Mouse (Mus musculus): ENCODE measurements at regions not wholly inside any gene's neighbourhood (a gene's known extent, or its start where the extent isn't known, plus 50 kb on each side); places are given as distances from the start of the nearest gene placed in this dataset.
"Not testable (repeated sequence)": the region's sequence is repeated elsewhere in the genome, so short reads cannot be mapped to it uniquely, and the experiment has no call there.

- no peak for DNase-seq
These were observed 328.4 kb upstream of the Tmc3 start for GRCm38 (mm10) chr7:83256236-83256784.

- DNase-seq = no peak
These were observed 326.3 kb upstream of the Tmc3 start for GRCm38 (mm10) chr7:83258363-83258916.

DNA sequence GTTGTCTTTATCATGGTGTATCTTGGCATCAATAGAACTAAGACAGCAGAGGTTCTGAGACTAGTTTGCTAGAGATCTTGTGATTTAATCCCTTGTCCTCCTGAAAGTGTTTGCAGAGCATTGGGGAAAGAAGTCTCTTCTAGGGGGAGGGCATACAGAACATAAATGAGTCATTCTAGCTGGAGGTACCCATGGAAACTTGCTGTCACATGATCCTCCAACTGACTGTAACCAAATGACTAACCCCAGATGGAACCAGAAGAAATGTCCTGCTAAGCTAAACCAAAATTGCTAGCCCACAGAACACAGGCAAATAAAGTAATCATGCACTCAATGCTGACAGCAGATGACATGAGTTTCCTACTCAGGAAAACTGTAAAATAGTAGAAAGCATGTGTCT is 323.2 kb upstream of the Tmc3 start:
- DNase-seq = no peak

- no peak for DNase-seq
These were observed 294.6 kb upstream of the Tmc3 start for GRCm38 (mm10) chr7:83289915-83290773.

DNA sequence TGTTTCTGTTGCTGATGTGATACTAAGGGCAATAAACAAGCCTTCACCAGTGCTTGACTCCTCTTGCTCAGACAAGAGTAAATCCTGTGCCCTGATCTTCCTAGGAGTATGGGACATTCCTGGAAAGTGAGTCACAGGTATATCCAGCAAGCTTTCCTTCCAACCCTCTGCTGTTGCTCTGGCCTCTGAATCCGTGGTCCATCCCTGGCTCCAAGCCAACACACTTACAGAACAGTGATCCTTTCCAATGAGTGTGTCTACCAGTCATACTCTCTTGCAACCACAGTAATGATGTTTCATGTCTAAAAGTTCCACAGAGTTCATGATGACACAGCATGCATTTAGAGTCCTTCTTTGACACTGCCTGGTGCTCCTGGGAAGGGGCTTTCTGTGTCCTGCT is 277.6 kb upstream of the Tmc3 start:
- peak in 1 of 2 experiments; percentile 7 for DNase-seq

GRCm38 (mm10) chr7:83312172-83312571 is 272.6 kb upstream of the Tmc3 start:
- DNase-seq = no peak

- no peak for DNase-seq
These were observed 254.8 kb upstream of the Tmc3 start for GRCm38 (mm10) chr7:83329809-83330412.

DNA sequence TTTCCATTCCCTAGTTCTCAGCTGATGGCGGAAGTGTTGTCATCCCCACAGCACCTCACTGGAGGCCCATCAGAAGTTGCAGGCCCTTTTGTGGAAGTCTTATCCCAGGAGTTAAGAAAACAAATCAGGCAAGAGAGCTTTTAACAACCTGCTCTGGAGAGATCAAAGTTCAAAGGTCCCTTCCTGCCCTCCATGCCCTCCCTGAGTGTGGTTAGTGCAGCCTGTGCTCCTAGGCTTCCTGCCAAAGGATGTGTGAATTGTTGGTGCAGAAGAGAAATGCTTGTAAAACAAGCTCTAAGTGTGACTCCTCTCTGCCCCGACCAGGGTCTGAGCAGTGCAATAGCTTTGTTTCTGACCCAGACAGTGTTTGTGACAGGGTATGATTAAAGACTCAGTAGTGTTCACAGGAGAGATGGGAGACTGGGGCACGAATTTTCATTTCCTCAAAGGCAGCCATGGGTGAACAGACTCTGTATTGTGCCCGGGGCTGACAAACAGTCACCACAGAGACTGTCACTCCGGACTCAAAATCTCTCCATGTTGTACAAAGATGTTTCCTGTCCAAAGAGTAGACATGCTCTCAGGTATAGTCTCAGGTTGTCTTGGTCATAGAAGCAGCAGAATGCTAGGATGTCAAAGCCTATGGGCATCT is 237.5 kb upstream of the Tmc3 start:
- DNase-seq = no peak

DNA sequence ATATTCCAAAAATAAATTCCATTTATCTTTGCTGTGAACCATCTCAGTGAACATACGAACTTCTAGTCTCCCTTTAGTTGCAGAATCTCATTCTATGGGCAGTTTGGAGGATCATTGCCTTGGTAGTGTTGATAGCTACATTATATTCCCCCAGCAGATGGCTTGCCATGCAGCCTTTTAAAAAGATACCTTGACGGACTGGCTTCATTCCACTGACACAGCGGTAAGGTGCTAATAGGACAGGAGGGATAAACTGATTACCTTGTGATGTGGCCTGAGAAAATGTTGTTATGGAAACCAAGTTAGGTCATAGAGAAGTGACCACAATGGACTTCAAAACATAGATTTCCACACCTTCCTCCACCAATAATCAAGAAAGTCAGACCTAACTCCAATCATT is 215.5 kb upstream of the Tmc3 start:
- peak; percentile 68 to 70 for DNase-seq

- DNase-seq = peak; percentile 72 to 77
These were observed 215.1 kb upstream of the Tmc3 start for GRCm38 (mm10) chr7:83369605-83370004.

GRCm38 (mm10) chr7:83376826-83377225 is 207.9 kb upstream of the Tmc3 start:
- no peak for DNase-seq

GRCm38 (mm10) chr7:83381381-83382181 is 203.1 kb upstream of the Tmc3 start:
- DNase-seq = no peak

DNA sequence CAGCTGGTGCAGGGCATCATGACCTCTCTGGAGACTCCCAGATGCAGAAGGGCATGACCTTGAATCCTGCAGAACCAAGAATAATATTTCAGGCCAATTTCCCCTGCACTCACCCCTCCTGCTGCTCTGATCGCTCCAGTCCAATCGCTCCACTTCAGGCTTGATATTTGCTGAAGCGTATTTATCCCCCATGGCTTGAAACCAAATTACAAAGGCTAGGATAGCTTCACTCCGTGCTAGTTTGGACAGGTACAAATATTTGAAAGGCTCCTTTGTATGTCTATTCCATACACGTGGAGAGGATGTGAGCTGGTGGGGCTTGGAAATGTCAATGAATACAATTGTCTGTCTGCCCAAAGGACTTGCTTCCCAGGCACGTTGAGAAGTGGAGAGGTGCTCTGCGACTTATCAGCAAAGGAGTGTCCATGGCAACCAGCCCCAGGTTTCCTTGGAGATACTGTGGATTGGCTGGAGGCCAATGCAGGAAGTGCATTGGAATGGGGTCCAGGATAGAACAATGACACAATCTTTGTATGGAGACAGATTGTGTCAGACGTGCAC is 201.8 kb upstream of the Tmc3 start:
- peak; percentile 66 to 71 for DNase-seq

DNA sequence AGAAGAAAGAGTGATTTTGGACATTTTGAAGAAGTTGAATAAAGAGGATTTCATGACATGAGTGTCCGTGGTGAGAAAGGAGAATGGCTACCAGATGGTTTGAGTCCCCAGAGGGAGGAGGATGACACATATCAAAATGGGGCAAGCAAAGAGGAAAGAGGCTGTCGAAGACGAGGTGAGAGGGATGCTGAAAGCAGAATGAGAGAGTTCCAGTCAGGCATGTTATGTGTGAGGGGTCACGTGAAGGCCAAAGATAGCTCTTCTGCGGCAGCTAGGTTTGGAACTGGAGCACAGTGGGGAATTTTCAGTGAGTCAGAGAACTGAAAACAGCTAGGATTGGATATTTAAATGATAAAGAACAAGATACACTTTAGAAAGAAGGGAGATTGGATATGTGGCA is 193.3 kb upstream of the Tmc3 start:
- DNase-seq = no peak

DNA sequence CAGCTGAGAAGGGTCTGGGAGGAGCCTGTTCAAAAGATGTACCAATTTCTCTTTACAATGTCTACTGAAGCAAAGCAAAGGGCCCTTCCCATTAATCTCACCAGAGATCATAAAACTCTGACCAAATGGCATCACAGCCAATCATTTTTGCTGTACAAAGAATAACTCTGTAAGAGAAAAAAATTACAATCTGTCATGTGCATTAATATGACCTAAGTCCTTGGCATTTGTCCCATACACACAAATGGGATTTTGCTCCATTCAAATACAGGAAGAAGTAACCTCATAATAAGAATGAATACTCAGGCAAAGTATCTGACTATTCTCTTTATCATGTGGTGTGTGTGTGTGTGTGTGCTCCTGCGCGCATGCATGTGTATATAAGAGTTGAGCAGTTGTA is 192.5 kb upstream of the Tmc3 start:
- DNase-seq = no peak

DNA sequence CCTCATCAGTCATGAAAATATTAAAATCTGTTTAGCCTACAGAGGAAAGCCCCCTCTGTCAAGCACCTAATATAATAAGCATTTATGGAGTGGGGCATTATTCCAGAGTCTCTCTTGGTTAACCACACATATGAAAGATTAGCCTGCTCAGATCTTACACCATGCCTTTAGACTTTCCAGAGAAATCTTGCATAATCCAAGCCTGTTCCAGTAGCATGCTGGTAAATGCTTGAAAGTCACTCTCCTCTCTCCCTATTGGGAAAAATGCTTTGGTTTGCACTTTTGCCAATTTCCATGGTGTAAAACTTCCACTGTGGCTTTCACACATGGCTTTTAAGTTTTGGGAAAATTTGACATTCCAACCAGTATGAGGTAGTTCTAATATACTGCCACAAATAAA is 192.1 kb upstream of the Tmc3 start:
- no peak for DNase-seq

DNA sequence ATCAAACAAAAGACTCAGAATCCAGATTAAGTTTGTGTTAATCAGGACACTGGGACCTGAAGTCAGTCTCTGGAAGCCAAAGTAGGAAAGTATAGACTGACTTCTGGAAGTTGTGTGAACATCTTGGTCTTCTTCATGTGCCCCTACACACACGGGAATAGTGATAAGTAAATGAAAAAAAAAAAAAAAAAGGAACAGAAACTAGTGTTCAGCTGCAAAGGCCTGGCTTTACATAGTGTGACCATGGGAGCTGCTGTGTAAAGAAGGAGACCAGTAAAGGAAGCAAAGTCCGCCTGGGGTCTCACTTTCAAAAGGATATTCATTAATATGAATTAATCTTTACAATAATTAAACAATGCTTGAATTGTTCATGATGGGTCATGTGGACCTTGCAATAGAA is 190.6 kb upstream of the Tmc3 start:
- no peak for DNase-seq

GRCm38 (mm10) chr7:83399668-83400067 is 185.1 kb upstream of the Tmc3 start:
- no peak for DNase-seq

DNA sequence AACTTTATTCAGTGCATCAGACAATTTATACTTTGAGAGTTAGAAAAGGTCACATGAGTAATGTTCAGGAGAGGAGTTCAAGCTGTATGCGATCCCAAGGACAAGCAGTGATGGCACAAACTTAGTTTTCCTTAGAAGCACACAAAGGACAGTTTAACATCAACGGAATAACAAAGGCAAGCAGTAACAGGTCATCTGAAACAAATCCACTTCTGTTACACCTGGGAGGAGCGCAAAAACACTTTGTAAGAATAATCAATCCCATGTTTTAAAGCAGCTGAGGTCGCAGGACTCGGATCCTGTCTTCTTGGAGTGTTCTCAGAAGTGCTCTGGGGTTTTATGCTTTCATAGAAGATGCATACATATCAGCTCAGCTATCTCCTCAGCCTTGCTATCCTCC is 183.7 kb upstream of the Tmc3 start:
- no peak for DNase-seq

- DNase-seq = not testable (repeated sequence)
These were observed 172.0 kb upstream of the Tmc3 start for GRCm38 (mm10) chr7:83412745-83413144.

GRCm38 (mm10) chr7:83429929-83430556 is 154.7 kb upstream of the Tmc3 start:
- no peak for DNase-seq

DNA sequence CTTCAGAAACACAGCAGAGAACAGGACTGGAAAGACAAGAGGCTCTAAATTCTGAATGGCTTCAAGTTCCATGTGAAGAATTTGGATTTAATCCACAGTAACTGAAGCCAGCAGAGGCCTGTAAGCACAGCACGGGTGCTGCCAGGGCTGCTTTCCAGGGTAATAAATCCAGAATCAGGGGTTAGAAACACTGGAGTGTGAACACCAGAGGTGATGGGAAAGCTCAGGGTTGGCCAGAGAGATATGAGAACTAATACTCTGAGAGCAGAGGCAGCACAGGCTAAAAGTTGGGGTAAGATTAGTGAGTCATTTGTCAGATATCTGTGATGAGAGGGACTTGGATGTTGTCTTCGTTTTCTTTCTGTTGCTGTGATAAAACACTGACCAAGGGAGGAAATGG is 153.6 kb upstream of the Tmc3 start:
- DNase-seq = peak in 1 of 2 experiments; percentile 31

All from cerebellum, postnatal 14 days (tissue).